Mouse (Mus musculus) induced T-regulatory cell, adult 2 months (primary cell): ENCODE measurements around the gene Relt.
A peak's percentile ranks its signal among the peaks of the same experiment; 100 is the strongest.

ENCODE experiments used
- DNase-seq: peaks from one replicate; pipeline ENCODE4 v3.0.0-alpha.2; 2012; ENCODE audit warnings: low read depth

The Relt gene

GRCm38 (mm10) chr7:100862828-100863638, at the start of gene Relt:
Gene Relt, minus strand, starts transcription at chr7:100863446.
- peak; percentile 98 for DNase-seq

GRCm38 (mm10) chr7:100911791-100912190, 48.5 kb upstream of the Relt start:
- no peak for DNase-seq

- no peak for DNase-seq
Observed at GRCm38 (mm10) chr7:100911246-100911770, 48.1 kb upstream of the Relt start.

- DNase-seq, result peak; percentile 34
Observed at GRCm38 (mm10) chr7:100908567-100908966, 45.3 kb upstream of the Relt start.

GRCm38 (mm10) chr7:100908061-100908460, 44.8 kb upstream of the Relt start:
- no peak for DNase-seq

GRCm38 (mm10) chr7:100907231-100907630, 44.0 kb upstream of the Relt start:
- DNase-seq, result peak; percentile 89

- no peak for DNase-seq
Observed at GRCm38 (mm10) chr7:100906029-100906789, 43.0 kb upstream of the Relt start.

GRCm38 (mm10) chr7:100905037-100905436, 41.8 kb upstream of the Relt start:
- DNase-seq, result no peak

GRCm38 (mm10) chr7:100904612-100905011, 41.4 kb upstream of the Relt start:
- no peak for DNase-seq

GRCm38 (mm10) chr7:100902451-100903137, 39.3 kb upstream of the Relt start:
- DNase-seq, result peak; percentile 29

- DNase-seq, result no peak
Observed at GRCm38 (mm10) chr7:100897828-100898227, 34.6 kb upstream of the Relt start.

GRCm38 (mm10) chr7:100894833-100895226, 31.6 kb upstream of the Relt start:
- DNase-seq, result no peak

GRCm38 (mm10) chr7:100894057-100894832, 31.0 kb upstream of the Relt start:
- DNase-seq, result peak; percentile 44

- no peak for DNase-seq
Observed at GRCm38 (mm10) chr7:100893249-100894056, 30.2 kb upstream of the Relt start.

- peak; percentile 78 for DNase-seq
Observed at GRCm38 (mm10) chr7:100886535-100886934, 23.3 kb upstream of the Relt start.

GRCm38 (mm10) chr7:100884460-100884859, 21.2 kb upstream of the Relt start:
- DNase-seq, result no peak

GRCm38 (mm10) chr7:100881950-100882349, 18.7 kb upstream of the Relt start:
- DNase-seq, result no peak

GRCm38 (mm10) chr7:100881531-100881930, 18.3 kb upstream of the Relt start:
- no peak for DNase-seq

- peak; percentile 81 for DNase-seq
Observed at GRCm38 (mm10) chr7:100879595-100879994, 16.3 kb upstream of the Relt start.

- DNase-seq, result no peak
Observed at GRCm38 (mm10) chr7:100876771-100877170, 13.5 kb upstream of the Relt start.

- DNase-seq, result no peak
Observed at GRCm38 (mm10) chr7:100876293-100876692, 13.0 kb upstream of the Relt start.
